Comparison of ENCODE assay signal across 8 mouse cellular contexts in the genomic region with DNA sequence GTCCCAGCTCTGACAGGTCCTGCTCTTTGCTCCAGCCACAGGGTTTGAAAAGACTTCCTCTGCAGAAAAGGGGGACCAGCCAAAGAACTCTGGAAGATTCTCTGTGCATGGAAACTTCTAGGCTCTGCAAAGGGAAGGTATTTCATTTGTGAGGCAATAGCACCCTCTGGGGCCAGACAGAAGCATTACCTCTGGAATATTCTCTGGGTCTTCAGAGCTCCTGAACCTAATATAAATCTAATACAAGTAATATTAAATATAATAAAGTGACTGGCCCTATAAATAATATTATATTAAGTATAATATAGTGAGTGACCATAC.
A peak's percentile ranks its signal among the peaks of the same experiment; 100 is the strongest.
DNase-seq lines count a peak whose midpoint lies in the region; ATAC-seq and TF ChIP-seq lines count a peak whose summit lies in the region.

No protein-coding gene starts in this region.

- 0 out of 2 replicates have a peak, but pooled peaks have one; percentile 14 for ATAC-seq in heart, embryonic 11.5 days (replicated peaks; ENCODE audit: insufficient number of reproducible peaks, low FRiP score, low TSS enrichment)
- ATAC-seq in kidney, embryonic 15.5 days (replicated peaks; ENCODE audit: low FRiP score): peak; percentile 15; the same call in 1 of the 2 replicates
- peak; percentile 65 for ATAC-seq in limb, embryonic 14.5 days (ENCODE audit: low FRiP score, low read depth)
- peak; percentile 52; the same call in 1 of the 2 replicates for ATAC-seq in neural tube, embryonic 14.5 days (ENCODE audit: low read depth)
- no peak for ATAC-seq in monocyte, adult 5-6 weeks (replicated peaks; ENCODE audit: insufficient number of reproducible peaks, low FRiP score, low TSS enrichment, poor library complexity, severe bottlenecking)

- H3K9me3 ChIP-seq in heart, embryonic 11.5 days (replicated peaks; ENCODE audit: control insufficient read depth, low read length): no peaks in the 10 kb centered on the region
- no peaks in the 10 kb centered on the region for H3K9me3 ChIP-seq in kidney, embryonic 15.5 days (replicated peaks)
- H3K9me3 ChIP-seq in limb, embryonic 14.5 days (ENCODE audit: control insufficient read depth, low read length): no peaks in the 10 kb centered on the region
- H3K9me3 ChIP-seq in neural tube, embryonic 14.5 days (ENCODE audit: control insufficient read depth, low read length): no peaks in the 10 kb centered on the region

- TF ChIP-seq POLR2A in limb, embryonic 14.5 days (IDR thresholded peaks at IDR 0.05; ENCODE audit: borderline replicate concordance, extremely low read depth, insufficient read depth, insufficient read length): no peak

- no peak overlapping the region for H3K4me2 ChIP-seq in heart, embryonic 11.5 days
- no peak overlapping the region for H3K4me2 ChIP-seq in kidney, embryonic 15.5 days
- H3K4me2 ChIP-seq in limb, embryonic 14.5 days (replicated peaks; ENCODE audit: low read depth, low read length, severe bottlenecking): no peak overlapping the region
- no peak overlapping the region for H3K4me2 ChIP-seq in neural tube, embryonic 14.5 days (ENCODE audit: low read depth, low read length)

- DNase-seq in 416B (ENCODE audit: low read depth): peak; percentile 41
- DNase-seq in NIH3T3 (ENCODE audit: low read depth): peak; percentile 61
- DNase-seq in embryo, embryonic 9.5 days (ENCODE audit: extremely low spot score): peak; percentile 61
- DNase-seq in limb, embryonic 14.5 days (ENCODE audit: low spot score): peak; percentile 82

- no peak overlapping the region for H3K9ac ChIP-seq in heart, embryonic 11.5 days (ENCODE audit: low read depth, low read length)
- H3K9ac ChIP-seq in kidney, embryonic 15.5 days: no peak overlapping the region
- H3K9ac ChIP-seq in limb, embryonic 14.5 days (ENCODE audit: low read depth, low read length, severe bottlenecking): no peak overlapping the region
- no peak overlapping the region for H3K9ac ChIP-seq in neural tube, embryonic 14.5 days (replicated peaks; ENCODE audit: low read depth, low read length)

- H3K4me3 ChIP-seq in heart, embryonic 11.5 days (ENCODE audit: low read depth, low read length): no peak overlapping the region
- H3K4me3 ChIP-seq in kidney, embryonic 15.5 days (replicated peaks): no peak overlapping the region
- no peak overlapping the region for H3K4me3 ChIP-seq in limb, embryonic 14.5 days (replicated peaks; ENCODE audit: low read length)
- no peak overlapping the region for H3K4me3 ChIP-seq in neural tube, embryonic 14.5 days (ENCODE audit: low read depth, low read length)

- no peaks in the 10 kb centered on the region for H3K27me3 ChIP-seq in heart, embryonic 11.5 days (ENCODE audit: control insufficient read depth, insufficient read depth, low read length)
- no peaks in the 10 kb centered on the region for H3K27me3 ChIP-seq in kidney, embryonic 15.5 days
- H3K27me3 ChIP-seq in limb, embryonic 14.5 days (ENCODE audit: control insufficient read depth, insufficient read depth, low read length): no peaks in the 10 kb centered on the region
- H3K27me3 ChIP-seq in neural tube, embryonic 14.5 days (ENCODE audit: control insufficient read depth, insufficient read depth, low read length): no peaks in the 10 kb centered on the region

- H3K4me1 ChIP-seq in heart, embryonic 11.5 days (ENCODE audit: control insufficient read depth, insufficient read depth, low read length): no peaks in the 10 kb centered on the region; the same call in 1 of the 2 replicates
- peaks cover 11% of the 10 kb centered on the region for H3K4me1 ChIP-seq in kidney, embryonic 15.5 days
- peaks cover 9% of the 10 kb centered on the region for H3K4me1 ChIP-seq in limb, embryonic 14.5 days (ENCODE audit: control insufficient read depth, insufficient read depth, low read length)
- H3K4me1 ChIP-seq in neural tube, embryonic 14.5 days (ENCODE audit: control insufficient read depth, insufficient read depth, low read length): no peaks in the 10 kb centered on the region

- no peaks in the 10 kb centered on the region for H3K36me3 ChIP-seq in heart, embryonic 11.5 days (ENCODE audit: control insufficient read depth, insufficient read depth, low read length)
- no peaks in the 10 kb centered on the region for H3K36me3 ChIP-seq in kidney, embryonic 15.5 days
- no peaks in the 10 kb centered on the region for H3K36me3 ChIP-seq in limb, embryonic 14.5 days (ENCODE audit: control insufficient read depth, insufficient read depth, low read length)
- H3K36me3 ChIP-seq in neural tube, embryonic 14.5 days (ENCODE audit: control insufficient read depth, insufficient read depth, low read length): no peaks in the 10 kb centered on the region

- no peak overlapping the region for H3K27ac ChIP-seq in heart, embryonic 11.5 days (ENCODE audit: low read depth, low read length)
- H3K27ac ChIP-seq in kidney, embryonic 15.5 days: peak overlapping the region; percentile 70; the same call in 1 of the 2 replicates
- peak overlapping the region; percentile 73 for H3K27ac ChIP-seq in limb, embryonic 14.5 days (replicated peaks; ENCODE audit: low read depth, low read length)
- H3K27ac ChIP-seq in neural tube, embryonic 14.5 days (ENCODE audit: low read depth, low read length): no peak overlapping the region

Comparison
In these comparisons a context has a peak if more than half of its experiments do, and no peak if none do; other contexts are left out.
1. H3K27ac ChIP-seq: peak in kidney, embryonic 15.5 days (single experiment) and limb, embryonic 14.5 days (single experiment); none in heart, embryonic 11.5 days (single experiment) and neural tube, embryonic 14.5 days (single experiment).
2. Peak in every context shown above with its lines, with median percentiles within 50 percentile points of each other: DNase-seq.